Mouse (Mus musculus): ENCODE results near the gene Pdpn.

DNA sequence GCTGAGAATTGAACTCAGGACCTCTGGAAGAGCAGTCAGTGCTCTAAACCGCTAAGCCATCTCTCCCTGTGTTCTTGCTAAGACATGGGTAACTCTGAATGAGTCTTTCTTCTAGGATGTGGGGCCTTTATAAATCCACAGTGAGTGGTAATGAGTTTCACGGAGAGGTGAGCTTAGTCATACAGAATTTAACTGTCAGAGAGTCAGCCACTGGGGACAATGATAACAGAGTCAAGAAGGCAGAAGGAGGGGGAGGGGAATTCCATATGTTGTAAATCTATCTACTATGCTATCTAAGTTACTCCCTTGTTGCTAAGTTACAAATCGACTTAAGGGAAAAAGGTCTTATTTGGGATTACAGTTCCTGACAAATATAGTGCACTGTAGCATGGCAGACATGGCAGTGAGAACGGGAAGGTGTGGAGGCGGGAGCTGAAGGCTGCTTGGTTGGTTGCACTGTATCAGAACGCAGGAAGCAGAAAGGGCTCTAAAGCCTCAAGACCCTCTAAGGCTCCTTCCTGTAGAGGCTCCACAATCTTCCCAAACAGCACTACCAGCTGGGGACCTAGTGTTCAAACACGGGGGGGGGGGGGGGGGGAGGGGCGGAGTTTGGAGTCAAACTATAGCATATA is 39.5 kb downstream of the Pdpn start:
- TF ChIP-seq POLR2A (IDR thresholded peaks at IDR 0.05; ENCODE audit: control insufficient read depth, extremely low read depth, insufficient read depth, low read length, poor library complexity), result no peak
- no peak for TF ChIP-seq CTCF (IDR thresholded peaks at IDR 0.05; ENCODE audit: borderline replicate concordance, control insufficient read depth, extremely low read depth, insufficient read depth, low read length, poor library complexity)
